Mouse (Mus musculus) heart, embryonic 16.5 days (tissue): Measurements from ENCODE around the gene Focad. TPM values are rescaled to one million over a fixed set of nuclear protein-coding genes. Genes with fewer than 3 reads are reported as not detected.

ENCODE experiments used
- ATAC-seq: fragments of 200-750 bp; cut with Nextera tagmentation; replicated peaks from 2 replicates; pipeline ENCODE4 v1.8.0; 2017; ENCODE audit warnings: moderate number of reproducible peaks; ENCODE audit not compliant: insufficient read depth, low FRiP score; ENCODE audit errors: extremely low read depth
- H3K27ac ChIP-seq: fragments of 300-500 bp; sonication (generic); 2 replicates; pipeline ENCODE4 v1.5.1; 2014; ENCODE audit warnings: mild to moderate bottlenecking, low read length, control low read depth, moderate library complexity
- H3K27me3 ChIP-seq: fragments of 300-500 bp; sonication (generic); 2 replicates; pipeline ENCODE4 v1.6.1; 2014; ENCODE audit warnings: low read length, mixed read lengths; ENCODE audit not compliant: control insufficient read depth, insufficient read depth
- H3K36me3 ChIP-seq: fragments of 300-500 bp; sonication (generic); 2 replicates; pipeline ENCODE4 v1.6.1; 2014; ENCODE audit not compliant: control insufficient read depth, insufficient read depth
- H3K4me1 ChIP-seq: fragments of 300-500 bp; sonication (generic); 2 replicates; pipeline ENCODE4 v1.6.1; 2014; ENCODE audit warnings: low read length, mixed read lengths; ENCODE audit not compliant: control insufficient read depth, insufficient read depth
- H3K4me2 ChIP-seq: fragments of 300-500 bp; sonication (generic); 2 replicates; pipeline ENCODE4 v1.6.1; 2014; ENCODE audit warnings: low read depth, mild to moderate bottlenecking, control low read depth, low read length
- H3K4me3 ChIP-seq: fragments of 300-500 bp; sonication (generic); 2 replicates; pipeline ENCODE4 v1.5.1; 2014; ENCODE audit warnings: mild to moderate bottlenecking, control low read depth, low read length
- H3K9ac ChIP-seq: fragments of 300-500 bp; sonication (generic); 2 replicates; pipeline ENCODE4 v1.6.1; 2014; ENCODE audit warnings: low read length, control low read depth
- H3K9me3 ChIP-seq: fragments of 300-500 bp; sonication (generic); replicated peaks from 2 replicates; pipeline ENCODE4 v1.6.1; 2016; ENCODE audit warnings: low read length; ENCODE audit not compliant: control insufficient read depth
- WGBS: fragments of 180-500 bp; shearing (Covaris S2); extraction: QIAGEN DNeasy Blood & Tissue Kit; methylation state at CpG from one replicate; pipeline ENCODE4 v1.1.7; 2014; 5-methylcytosine and 5-hydroxymethylcytosine counted together
- polyA plus RNA-seq: library from polyadenylated mRNA; unstranded; fragments of >200 nt; fragmentation: Nextera tagmentation; extraction: Ambion mirVana; gene quantifications from 2 replicates; pipeline ENCODE4 v1.2.1, GENCODE M21; 2015

Focad gene
- polyA plus RNA-seq, 1 experiment from 2014 or later: 8.2 TPM

DNA sequence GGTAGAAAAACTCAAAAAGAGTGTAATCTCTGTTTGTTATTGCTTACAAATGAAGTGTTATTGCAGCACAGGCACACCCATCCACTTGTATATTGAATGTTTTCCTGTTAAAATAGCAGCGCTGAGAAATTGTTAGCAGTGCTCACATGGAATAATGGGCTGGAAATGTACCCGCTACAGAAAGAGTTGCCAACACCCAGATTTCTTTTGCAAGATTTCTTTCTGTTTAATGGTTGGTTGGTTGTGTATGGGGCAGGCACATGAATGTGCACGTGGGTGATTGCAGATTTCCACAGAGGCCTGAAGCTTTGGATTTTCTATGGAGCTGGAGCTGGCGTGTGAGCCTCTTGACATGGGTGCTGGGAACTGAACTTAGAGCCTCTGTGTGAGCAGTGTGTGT lies 151.1 kb downstream of the Focad start:
- no peaks in the 10 kb centered on the region for H3K4me1 ChIP-seq
- H3K27ac ChIP-seq: no peak overlapping the region
- WGBS: 85% methylated on average over 4 of the region's 4 CpGs
- H3K4me3 ChIP-seq: no peak overlapping the region
- no peak overlapping the region for H3K9ac ChIP-seq
- no peaks in the 10 kb centered on the region for H3K36me3 ChIP-seq
- H3K27me3 ChIP-seq: no peaks in the 10 kb centered on the region
- no peak for ATAC-seq
- no peak overlapping the region for H3K4me2 ChIP-seq
- H3K9me3 ChIP-seq: no peaks in the 10 kb centered on the region

DNA sequence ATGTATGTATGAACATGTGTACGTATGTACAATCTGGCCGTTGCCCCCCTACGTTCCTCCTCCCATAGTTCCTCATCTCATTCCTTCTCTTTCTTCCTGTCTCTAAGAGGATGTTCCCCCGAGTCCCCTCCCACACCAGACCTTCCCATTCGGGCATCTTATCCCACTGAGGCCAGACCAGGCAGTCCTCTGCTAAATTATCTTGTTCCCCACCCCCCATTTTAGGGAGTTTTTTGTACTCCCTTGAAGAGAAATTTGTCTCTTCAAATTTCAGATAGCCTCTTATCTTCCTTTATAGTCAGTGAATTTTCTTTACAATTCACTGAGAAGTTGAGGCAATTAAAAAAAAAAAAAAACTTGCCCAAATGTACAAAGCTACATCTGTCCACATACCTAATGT lies 166.9 kb downstream of the Focad start:
- Histone ChIP-seq H3K4me2 (no peak overlapping the region), H3K9me3 (no peaks in the 10 kb centered on the region), H3K4me3 (no peak overlapping the region), H3K27me3 (no peaks in the 10 kb centered on the region), H3K36me3 (no peaks in the 10 kb centered on the region), H3K4me1 (no peaks in the 10 kb centered on the region), H3K9ac (no peak overlapping the region), H3K27ac (no peak overlapping the region)
- no peak for ATAC-seq
- 81% methylated on average over 5 of the region's 5 CpGs for WGBS

DNA sequence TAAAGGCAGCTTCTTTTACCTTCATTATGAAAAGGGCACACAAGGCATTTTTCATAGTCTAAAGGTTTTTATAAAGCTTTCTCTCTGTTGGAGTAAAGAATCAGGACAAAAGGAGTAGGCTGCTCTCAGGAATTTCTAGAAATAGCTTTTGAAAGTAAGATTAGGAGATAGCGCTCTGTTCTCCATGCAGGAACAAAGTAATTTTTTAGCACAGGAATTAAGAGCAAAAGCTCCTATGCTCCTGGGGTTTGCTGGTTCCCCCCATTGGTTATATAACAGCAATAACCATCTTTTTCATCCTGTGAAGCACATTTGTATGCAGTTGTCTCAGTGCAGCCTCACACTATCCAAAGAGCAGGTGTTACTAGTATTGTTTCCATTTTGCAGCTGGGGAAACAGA lies 170.1 kb downstream of the Focad start:
- no peaks in the 10 kb centered on the region for H3K36me3 ChIP-seq
- no peak overlapping the region for H3K4me3 ChIP-seq
- no peaks in the 10 kb centered on the region for H3K9me3 ChIP-seq
- no peak overlapping the region for H3K9ac ChIP-seq
- H3K27ac ChIP-seq: no peak overlapping the region
- no peaks in the 10 kb centered on the region for H3K4me1 ChIP-seq
- ATAC-seq: no peak
- 79% methylated on average over 1 of the region's 1 CpGs for WGBS
- H3K27me3 ChIP-seq: no peaks in the 10 kb centered on the region
- no peak overlapping the region for H3K4me2 ChIP-seq

DNA sequence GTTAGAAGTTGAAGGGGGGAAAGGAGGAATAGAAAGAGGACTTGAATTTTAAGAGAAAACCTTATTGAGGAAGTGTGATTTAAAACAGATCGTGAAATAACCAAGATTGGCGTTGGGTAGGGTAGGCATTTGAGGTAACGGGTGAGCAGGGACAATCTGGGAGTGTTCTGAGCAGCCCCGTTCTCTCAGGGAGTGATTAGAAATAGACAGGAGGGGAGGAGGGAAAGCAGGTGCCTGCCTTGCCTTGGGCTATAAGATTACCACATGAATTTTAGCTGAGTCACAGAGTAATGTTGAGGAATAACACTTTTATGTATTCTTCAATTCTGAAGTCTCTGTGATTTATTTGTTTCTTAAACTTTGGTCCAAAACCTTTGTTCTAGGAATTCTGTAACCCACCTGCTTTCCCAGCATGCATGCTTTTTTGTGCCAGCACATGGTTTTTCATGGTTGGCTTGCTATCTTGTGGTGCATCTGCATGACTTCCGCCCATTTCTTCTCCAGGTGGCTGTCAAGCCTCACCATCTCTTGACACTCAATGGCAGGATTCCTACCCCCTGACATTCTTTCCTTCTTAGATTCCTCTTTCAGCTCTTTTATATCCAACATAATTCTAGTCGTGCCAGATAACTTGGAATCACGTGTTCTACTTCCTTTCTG lies 176.1 kb downstream of the Focad start:
- Histone ChIP-seq H3K9me3 (no peaks in the 10 kb centered on the region), H3K27ac (no peak overlapping the region), H3K4me2 (no peak overlapping the region), H3K36me3 (no peaks in the 10 kb centered on the region), H3K4me3 (no peak overlapping the region), H3K27me3 (no peaks in the 10 kb centered on the region), H3K4me1 (peaks cover 5% of the 10 kb centered on the region; the same call in 1 of the 2 replicates), H3K9ac (no peak overlapping the region)
- no peak for ATAC-seq
- 49% methylated on average over 7 of the region's 7 CpGs for WGBS

DNA sequence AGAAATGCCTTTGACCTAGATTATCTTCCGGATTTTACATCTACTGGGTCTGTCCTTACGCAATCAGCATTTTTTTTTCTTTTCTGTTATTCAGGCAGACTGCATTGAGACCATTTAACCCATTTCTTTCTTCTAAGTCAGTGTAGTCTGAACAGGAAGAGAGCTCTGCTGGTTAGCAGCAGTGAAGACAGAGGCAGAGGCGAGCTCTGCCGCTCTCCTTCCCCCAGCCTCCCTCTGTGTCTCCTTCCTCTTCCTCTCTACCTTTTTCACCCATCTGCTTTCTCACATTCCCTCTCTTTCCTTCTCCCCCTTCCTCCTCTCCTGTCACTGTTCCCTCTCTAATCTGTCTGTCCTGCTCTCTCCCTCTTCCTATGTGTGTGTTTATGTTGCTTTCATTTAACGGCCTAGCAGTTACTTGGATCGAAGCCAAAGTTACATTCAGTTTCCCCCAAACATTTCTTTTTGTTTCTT lies 181.2 kb downstream of the Focad start:
- Histone ChIP-seq H3K27me3 (no peaks in the 10 kb centered on the region), H3K4me3 (no peak overlapping the region), H3K4me1 (peaks cover 5% of the 10 kb centered on the region; the same call in 1 of the 2 replicates), H3K27ac (0 out of 2 replicates have a peak overlapping the region, but pooled peaks have one; percentile 19), H3K9me3 (no peaks in the 10 kb centered on the region), H3K36me3 (no peaks in the 10 kb centered on the region), H3K4me2 (peak overlapping the region; percentile 34; the same call in 1 of the 2 replicates), H3K9ac (no peak overlapping the region)
- no peak for ATAC-seq
- WGBS: 37% methylated on average over 6 of the region's 6 CpGs

DNA sequence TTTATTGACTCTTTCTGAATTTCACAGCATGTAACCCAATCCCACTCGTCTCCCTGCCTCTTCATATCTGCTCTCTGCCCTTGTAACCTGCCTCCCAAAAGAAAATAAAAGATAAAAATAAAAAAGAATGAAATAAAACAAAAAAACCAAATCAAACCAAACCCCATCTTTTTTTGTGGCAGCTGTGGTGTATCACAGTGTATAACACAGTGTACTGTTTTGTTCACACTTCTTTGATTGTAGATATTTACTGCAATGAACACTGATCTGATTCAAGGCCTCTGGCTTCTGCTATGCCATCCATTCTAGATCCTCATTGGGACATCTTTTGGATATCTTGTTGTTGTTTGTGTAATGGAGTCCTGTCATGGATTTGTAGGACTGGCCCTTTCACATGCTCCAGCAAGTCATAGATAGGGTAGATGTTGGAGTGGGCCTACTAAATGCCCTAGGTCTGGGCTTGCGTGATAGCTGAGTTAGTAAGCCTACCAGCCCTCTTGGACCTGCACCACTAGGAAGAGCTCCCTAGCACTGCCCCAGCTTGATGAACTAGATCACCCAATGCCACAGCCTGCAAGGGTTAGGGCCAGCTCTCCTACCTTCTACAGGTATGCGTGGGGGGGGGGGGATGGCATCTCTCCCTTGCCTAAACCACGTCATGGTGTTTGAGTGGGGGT lies 181.8 kb downstream of the Focad start:
- Histone ChIP-seq H3K4me1 (peaks cover 3% of the 10 kb centered on the region; the same call in 1 of the 2 replicates), H3K27ac (no peak overlapping the region), H3K4me3 (no peak overlapping the region), H3K9me3 (no peaks in the 10 kb centered on the region), H3K27me3 (no peaks in the 10 kb centered on the region), H3K4me2 (no peak overlapping the region), H3K9ac (no peak overlapping the region), H3K36me3 (no peaks in the 10 kb centered on the region)
- no peak for ATAC-seq
- WGBS: 78% methylated on average over 4 of the region's 4 CpGs

DNA sequence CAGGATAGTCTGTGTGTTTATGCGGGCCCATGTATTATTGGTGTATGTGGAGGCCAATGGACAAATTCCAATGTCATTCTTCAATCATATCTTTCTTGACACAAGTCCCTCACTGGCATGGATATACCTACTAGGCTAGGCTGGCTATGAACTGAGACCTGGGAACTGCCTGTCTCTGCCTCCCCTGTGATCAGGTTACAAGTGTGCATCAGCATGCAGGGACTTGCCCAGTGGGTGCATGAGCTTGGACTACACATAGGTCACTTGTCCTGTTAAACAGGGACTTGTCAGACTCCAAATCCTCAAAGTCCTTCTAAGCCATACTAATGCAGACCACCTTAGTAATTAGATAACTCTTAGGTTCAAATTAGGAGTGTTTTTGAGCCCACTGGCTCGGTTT lies 184.1 kb downstream of the Focad start:
- no peak for ATAC-seq
- Histone ChIP-seq H3K4me3 (no peak overlapping the region), H3K9me3 (no peaks in the 10 kb centered on the region), H3K4me1 (peaks cover 3% of the 10 kb centered on the region; the same call in 1 of the 2 replicates), H3K27ac (no peak overlapping the region), H3K36me3 (no peaks in the 10 kb centered on the region), H3K9ac (no peak overlapping the region), H3K27me3 (no peaks in the 10 kb centered on the region), H3K4me2 (no peak overlapping the region)
- 87% methylated on average over 2 of the region's 2 CpGs for WGBS

DNA sequence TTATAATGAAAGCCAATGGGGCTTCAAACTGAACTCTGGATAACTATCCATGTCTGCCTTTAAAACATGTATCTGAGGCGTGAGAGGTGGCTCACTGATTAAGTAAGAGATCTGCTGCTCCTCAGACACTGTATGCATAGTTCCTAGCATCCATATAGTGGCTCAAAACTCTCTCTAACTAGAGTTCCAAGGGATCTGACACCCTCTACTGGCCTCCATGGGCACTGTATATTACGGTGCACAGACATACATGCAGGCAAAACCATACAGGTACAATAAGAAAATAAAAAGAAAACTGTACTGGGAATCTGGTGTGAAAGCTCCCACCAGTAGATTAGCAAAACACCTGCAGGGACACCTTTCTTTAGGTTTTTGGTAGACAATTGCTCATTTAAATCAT lies 186.1 kb downstream of the Focad start:
- H3K9ac ChIP-seq: no peak overlapping the region
- no peak for ATAC-seq
- H3K36me3 ChIP-seq: no peaks in the 10 kb centered on the region
- WGBS: 93% methylated on average over 2 of the region's 2 CpGs
- H3K9me3 ChIP-seq: no peaks in the 10 kb centered on the region
- no peak overlapping the region for H3K4me3 ChIP-seq
- no peak overlapping the region for H3K4me2 ChIP-seq
- no peak overlapping the region for H3K27ac ChIP-seq
- H3K27me3 ChIP-seq: no peaks in the 10 kb centered on the region
- peaks cover 2% of the 10 kb centered on the region; the same call in 1 of the 2 replicates for H3K4me1 ChIP-seq

DNA sequence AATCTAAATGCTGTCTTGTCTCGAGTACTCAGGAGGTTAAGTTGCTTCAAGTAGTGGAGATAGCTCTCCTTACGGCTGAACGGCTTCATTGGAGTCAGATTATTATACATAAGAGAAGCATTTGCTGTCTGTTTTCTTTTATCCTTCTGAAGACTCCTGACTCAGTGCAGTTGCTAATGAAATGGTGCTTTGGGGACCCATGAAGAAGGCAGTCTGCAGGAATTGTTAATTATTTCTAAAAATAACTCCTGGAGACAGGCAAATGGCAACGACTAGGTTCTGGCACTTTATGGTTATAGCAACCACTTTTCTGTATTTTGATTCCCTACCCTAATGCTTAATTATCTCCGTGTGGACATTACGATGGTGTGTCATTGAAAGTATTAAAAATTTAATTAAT lies 201.1 kb downstream of the Focad start:
- no peak overlapping the region for H3K9ac ChIP-seq
- H3K4me2 ChIP-seq: no peak overlapping the region
- no peaks in the 10 kb centered on the region for H3K36me3 ChIP-seq
- H3K27me3 ChIP-seq: no peaks in the 10 kb centered on the region
- 49% methylated on average over 6 of the region's 6 CpGs for WGBS
- H3K4me1 ChIP-seq: 0 out of 2 replicates have a peak, but pooled peaks cover 2% of the 10 kb centered on the region
- H3K9me3 ChIP-seq: no peaks in the 10 kb centered on the region
- no peak for ATAC-seq
- H3K27ac ChIP-seq: no peak overlapping the region
- H3K4me3 ChIP-seq: no peak overlapping the region
